ENCODE assay signal across 8 mouse cellular contexts in the genomic region with DNA sequence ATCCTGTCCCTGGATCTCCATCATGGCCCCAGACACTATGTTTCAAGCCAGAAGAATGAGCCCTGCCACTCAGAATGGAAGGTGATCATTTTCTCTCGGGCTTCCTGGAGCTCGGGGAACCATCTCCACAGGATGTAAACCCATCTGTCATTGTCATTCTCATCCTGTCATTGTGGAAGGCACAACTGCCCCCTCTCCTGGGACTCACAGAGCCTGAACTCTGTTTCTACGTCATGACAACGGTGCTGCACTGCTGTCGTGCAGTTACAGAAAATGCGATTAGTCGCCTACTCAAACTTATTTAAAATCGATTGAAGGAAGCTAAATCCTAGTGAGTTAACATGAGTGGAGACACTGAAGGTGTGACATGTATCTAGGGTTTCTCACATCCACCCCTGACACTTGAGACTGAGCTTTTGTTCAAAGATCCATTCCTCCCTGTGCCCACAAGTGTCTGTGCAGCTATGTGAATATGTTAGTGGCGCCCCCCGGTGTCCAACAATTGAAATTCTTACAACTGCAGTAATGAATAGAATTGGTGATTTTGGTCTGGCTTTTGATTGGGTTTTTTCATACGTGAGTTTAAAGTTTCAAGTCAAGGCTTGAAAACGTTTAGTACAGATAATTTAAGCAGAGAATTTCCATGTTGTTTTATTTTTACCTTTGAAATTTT. TPM values are rescaled to one million over a fixed set of nuclear protein-coding genes. Genes with fewer than 3 reads are reported as not detected.
DNase-seq lines count a peak whose midpoint lies in the region; ATAC-seq and TF ChIP-seq lines count a peak whose summit lies in the region.
"Had no signal": no experiment of that assay in that cellular context is flagged by ENCODE, and none has a peak within 500 bp of the region (broad histone marks: within the 10 kb centered on the region; RNA-seq: fewer than 3 reads in every experiment).

No protein-coding gene starts in this region.

- no peak for TF ChIP-seq EP300 in ES-Bruce4 (IDR thresholded peaks at IDR 0.05; ENCODE audit: insufficient read depth, low read depth, low read length)

- no peaks in the 10 kb centered on the region for H3K27me3 ChIP-seq in kidney, adult 2 months (replicated peaks; ENCODE audit: control insufficient read depth, insufficient read depth, low read length)
- H3K27me3 ChIP-seq in kidney, embryonic 14.5 days (ENCODE audit: control insufficient read depth, insufficient read depth, low read length): no peaks in the 10 kb centered on the region
- H3K27me3 ChIP-seq in ES-Bruce4 (ENCODE audit: control insufficient read depth, insufficient read depth, low read length, poor library complexity, severe bottlenecking): no peaks in the 10 kb centered on the region
- H3K27me3 ChIP-seq in limb, embryonic 10.5 days (ENCODE audit: low read depth, poor library complexity, severe bottlenecking): no peaks in the 10 kb centered on the region
- no peaks in the 10 kb centered on the region for H3K27me3 ChIP-seq in forebrain, embryonic 16.5 days (replicated peaks; ENCODE audit: control insufficient read depth, insufficient read depth, low read length)

- H3K4me2 ChIP-seq in kidney, embryonic 14.5 days (replicated peaks; ENCODE audit: low read depth, low read length): no peak overlapping the region
- no peak overlapping the region for H3K4me2 ChIP-seq in forebrain, embryonic 16.5 days (ENCODE audit: low read length)
- H3K4me2 ChIP-seq: neural tube, embryonic 13.5 days had no signal

- H3K4me1 ChIP-seq in kidney, adult 2 months (ENCODE audit: control insufficient read depth, insufficient read depth, low read length): peaks cover 41% of the 10 kb centered on the region
- 0 out of 2 replicates have a peak, but pooled peaks cover 9% of the 10 kb centered on the region for H3K4me1 ChIP-seq in kidney, embryonic 14.5 days (ENCODE audit: control insufficient read depth, insufficient read depth, low read length)
- no peaks in the 10 kb centered on the region for H3K4me1 ChIP-seq in ES-Bruce4 (ENCODE audit: control insufficient read depth, insufficient read depth, low read length)
- H3K4me1 ChIP-seq in limb, embryonic 10.5 days: peaks cover 28% of the 10 kb centered on the region
- no peaks in the 10 kb centered on the region for H3K4me1 ChIP-seq in forebrain, embryonic 16.5 days (replicated peaks; ENCODE audit: control insufficient read depth, insufficient read depth, low read length)
- H3K4me1 ChIP-seq: neural tube, embryonic 13.5 days had no signal

- H3K9me3 ChIP-seq in kidney, embryonic 14.5 days (ENCODE audit: control insufficient read depth, low read length): no peaks in the 10 kb centered on the region
- H3K9me3 ChIP-seq in ES-Bruce4 (replicated peaks; ENCODE audit: control insufficient read depth, insufficient read depth, low read length, poor library complexity, severe bottlenecking): no peaks in the 10 kb centered on the region
- no peaks in the 10 kb centered on the region for H3K9me3 ChIP-seq in limb, embryonic 10.5 days (replicated peaks)
- no peaks in the 10 kb centered on the region for H3K9me3 ChIP-seq in forebrain, embryonic 16.5 days (ENCODE audit: control insufficient read depth, low read length)
- H3K9me3 ChIP-seq: neural tube, embryonic 13.5 days had no signal

- ATAC-seq in kidney, embryonic 14.5 days (ENCODE audit: low FRiP score, low TSS enrichment): no peak
- no peak for ATAC-seq in forebrain, embryonic 16.5 days

- peak overlapping the region; percentile 95; the same call in 1 of the 2 replicates for H3K27ac ChIP-seq in kidney, adult 2 months (ENCODE audit: insufficient read depth, low read depth, low read length)
- no peak overlapping the region for H3K27ac ChIP-seq in kidney, embryonic 14.5 days (ENCODE audit: low read depth, low read length)
- no peak overlapping the region for H3K27ac ChIP-seq in ES-Bruce4 (ENCODE audit: insufficient read depth, low read length)
- no peak overlapping the region for H3K27ac ChIP-seq in limb, embryonic 10.5 days
- no peak overlapping the region for H3K27ac ChIP-seq in forebrain, embryonic 16.5 days (ENCODE audit: low read length)
- H3K27ac ChIP-seq: neural tube, embryonic 13.5 days had no signal

- no peak for DNase-seq in kidney, adult 2 months
- DNase-seq in 416B (ENCODE audit: low read depth): peak; percentile 44
- peak; percentile 38 for DNase-seq in limb, embryonic 10.5 days (ENCODE audit: low spot score)
- no peak for DNase-seq in Muller cell, postnatal 12 days (ENCODE audit: inconsistent ontology term)

- 52% methylated on average over 12 of the region's 12 CpGs for WGBS in kidney, adult 2 months
- WGBS in kidney, embryonic 14.5 days: 46% methylated on average over 12 of the region's 12 CpGs
- 48% methylated on average over 12 of the region's 12 CpGs for WGBS in limb, embryonic 10.5 days
- 52% methylated on average over 12 of the region's 12 CpGs for WGBS in forebrain, embryonic 16.5 days

- no peak for TF ChIP-seq POLR2A in kidney, adult 2 months (IDR thresholded peaks at IDR 0.05; ENCODE audit: low read depth, low read length)
- no peak for TF ChIP-seq POLR2A in ES-Bruce4 (IDR thresholded peaks at IDR 0.05; ENCODE audit: insufficient read depth, low read length)

- no peak overlapping the region for H3K4me3 ChIP-seq in kidney, adult 2 months (ENCODE audit: insufficient read depth, low read depth, low read length)
- no peak overlapping the region for H3K4me3 ChIP-seq in kidney, embryonic 14.5 days (ENCODE audit: low read length)
- no peak overlapping the region for H3K4me3 ChIP-seq in ES-Bruce4 (ENCODE audit: low read depth, low read length)
- H3K4me3 ChIP-seq in limb, embryonic 10.5 days: no peak overlapping the region
- H3K4me3 ChIP-seq in forebrain, embryonic 16.5 days (replicated peaks; ENCODE audit: low read length): no peak overlapping the region
- H3K4me3 ChIP-seq: neural tube, embryonic 13.5 days had no signal

- peak; percentile 36; the same call in 1 of the 2 replicates for TF ChIP-seq CTCF in kidney, adult 2 months (conservative IDR thresholded peaks at IDR 0.05; ENCODE audit: insufficient read depth, insufficient read length, low read depth, low read length)
- TF ChIP-seq CTCF in ES-Bruce4 (IDR thresholded peaks at IDR 0.05; ENCODE audit: low read depth, low read length): peak; percentile 7

- H3K36me3 ChIP-seq in kidney, adult 2 months (ENCODE audit: control insufficient read depth, insufficient read depth, low read length): no peaks in the 10 kb centered on the region
- H3K36me3 ChIP-seq in kidney, embryonic 14.5 days (ENCODE audit: control insufficient read depth, insufficient read depth, low read length): no peaks in the 10 kb centered on the region
- no peaks in the 10 kb centered on the region for H3K36me3 ChIP-seq in ES-Bruce4 (ENCODE audit: control insufficient read depth, insufficient read depth, low read length, poor library complexity, severe bottlenecking)
- H3K36me3 ChIP-seq in limb, embryonic 10.5 days: no peaks in the 10 kb centered on the region
- H3K36me3 ChIP-seq in forebrain, embryonic 16.5 days (ENCODE audit: control insufficient read depth, insufficient read depth): no peaks in the 10 kb centered on the region
- H3K36me3 ChIP-seq: neural tube, embryonic 13.5 days had no signal

- H3K9ac ChIP-seq in kidney, embryonic 14.5 days (ENCODE audit: low read depth, low read length): no peak overlapping the region
- H3K9ac ChIP-seq in ES-Bruce4 (ENCODE audit: low read depth, poor library complexity, severe bottlenecking): no peak overlapping the region
- H3K9ac ChIP-seq in forebrain, embryonic 16.5 days (replicated peaks; ENCODE audit: low read depth, low read length): no peak overlapping the region
- H3K9ac ChIP-seq: neural tube, embryonic 13.5 days had no signal

RNA-seq across cellular contexts. Expression of a gene that starts 2.4 kb away (rescaled TPM):
- 27.0 and 30.3 TPM in 2 replicates for polyA plus RNA-seq in kidney, adult 2 months (2012; rRNA removed)
- 3.6 and 4.0 TPM in 2 replicates for polyA plus RNA-seq in kidney, embryonic 14.5 days (2014; fragmentation: Nextera tagmentation; extraction: Ambion mirVana)
- polyA plus RNA-seq in ES-Bruce4 (2011; ENCODE audit: insufficient read depth, insufficient read length, low read depth, missing spikeins): not detected in 2 replicates
- 0.26 and 0.40 TPM in 2 replicates for polyA plus RNA-seq in limb, embryonic 10.5 days (2016; fragmentation: Nextera tagmentation; extraction: Ambion mirVana)
- 0.22 TPM in 1 of 2 replicates, not detected in the other for polyA plus RNA-seq in forebrain, embryonic 16.5 days (2015; fragmentation: Nextera tagmentation; extraction: Ambion mirVana)
- polyA plus RNA-seq: neural tube, embryonic 13.5 days had no signal

RNA-seq across cellular contexts. Expression of a gene that starts 26.0 kb away (rescaled TPM):
- 14.3 and 14.6 TPM in 2 replicates for polyA plus RNA-seq in kidney, adult 2 months (2012; rRNA removed)
- polyA plus RNA-seq in kidney, embryonic 14.5 days (2014; fragmentation: Nextera tagmentation; extraction: Ambion mirVana): 10.5 and 17.7 TPM in 2 replicates
- polyA plus RNA-seq in ES-Bruce4 (2011; ENCODE audit: insufficient read depth, insufficient read length, low read depth, missing spikeins): 2.7 and 8.1 TPM in 2 replicates
- polyA plus RNA-seq in limb, embryonic 10.5 days (2016; fragmentation: Nextera tagmentation; extraction: Ambion mirVana): 15.5 and 16.2 TPM in 2 replicates
- 14.4 and 17.8 TPM in 2 replicates for polyA plus RNA-seq in forebrain, embryonic 16.5 days (2015; fragmentation: Nextera tagmentation; extraction: Ambion mirVana)

RNA-seq across cellular contexts. Expression of a gene that starts 44.4 kb away (rescaled TPM):
- polyA plus RNA-seq in kidney, adult 2 months (2012; rRNA removed): 0.98 and 1.5 TPM in 2 replicates
- not detected in 2 replicates for polyA plus RNA-seq in kidney, embryonic 14.5 days (2014; fragmentation: Nextera tagmentation; extraction: Ambion mirVana)
- not detected in 2 replicates for polyA plus RNA-seq in ES-Bruce4 (2011; ENCODE audit: insufficient read depth, insufficient read length, low read depth, missing spikeins)
- polyA plus RNA-seq in limb, embryonic 10.5 days (2016; fragmentation: Nextera tagmentation; extraction: Ambion mirVana): 0.11 TPM in 1 of 2 replicates, not detected in the other
- polyA plus RNA-seq in forebrain, embryonic 16.5 days (2015; fragmentation: Nextera tagmentation; extraction: Ambion mirVana): 0.29 and 1.3 TPM in 2 replicates

Comparison
In these comparisons a context has a peak if more than half of its experiments do, and no peak if none do; other contexts are left out.
1. DNase-seq: peak in 416B (single experiment) and limb, embryonic 10.5 days (single experiment); none in kidney, adult 2 months (single experiment) and Muller cell, postnatal 12 days (single experiment).